Mouse (Mus musculus): Measurements from ENCODE around the gene Csnk1e.

Csnk1e gene

DNA sequence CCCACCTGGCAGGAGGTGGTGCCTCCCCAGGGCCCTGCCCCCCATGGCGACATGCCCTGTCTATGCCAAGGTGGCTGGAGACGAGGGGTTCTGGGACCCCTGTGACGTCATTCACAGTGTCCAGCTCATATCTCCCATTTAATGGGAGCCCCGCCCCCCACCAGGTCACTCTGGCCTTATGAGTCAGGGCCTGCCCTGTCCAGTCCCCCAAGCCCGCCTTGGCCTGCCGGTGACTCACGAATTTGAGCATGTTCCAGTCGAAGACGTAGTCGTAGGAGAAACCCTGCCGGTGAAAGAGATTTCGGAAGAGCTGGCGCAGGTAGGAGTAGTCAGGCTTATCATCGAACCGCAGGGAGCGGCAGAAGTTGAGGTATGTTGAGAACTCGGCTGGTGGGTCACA lies 30.8 kb downstream of the Csnk1e start:
- in situ Hi-C loops (cut with MboI, MseI): no loop called here

DNA sequence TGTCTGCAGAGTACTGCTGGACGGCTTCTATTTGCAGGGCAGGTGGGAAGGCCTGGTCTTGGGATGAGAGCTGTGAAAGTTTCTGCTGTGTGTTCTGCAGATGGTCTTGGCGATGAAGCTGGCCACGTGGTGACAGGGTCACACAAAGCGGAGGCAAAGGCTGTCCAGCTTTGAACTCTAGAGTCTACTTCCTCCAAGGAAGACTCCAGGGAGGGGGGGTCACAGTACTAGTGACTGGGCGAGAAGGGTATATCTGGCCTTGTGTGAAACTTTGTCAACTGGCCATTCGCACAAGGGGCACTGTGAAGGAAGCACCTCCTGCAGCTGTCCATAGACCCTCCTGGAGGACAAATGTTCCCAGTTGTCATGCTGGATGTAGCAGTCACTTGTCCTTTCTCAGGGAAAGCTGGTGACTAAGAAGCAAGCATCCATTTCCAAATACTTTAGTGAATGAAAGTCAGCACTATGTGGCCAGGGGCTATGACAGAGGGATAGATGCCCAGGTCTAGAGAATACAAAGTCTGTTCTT lies 32.6 kb downstream of the Csnk1e start:
- in situ Hi-C loops (cut with MboI, MseI): no loop called here

DNA sequence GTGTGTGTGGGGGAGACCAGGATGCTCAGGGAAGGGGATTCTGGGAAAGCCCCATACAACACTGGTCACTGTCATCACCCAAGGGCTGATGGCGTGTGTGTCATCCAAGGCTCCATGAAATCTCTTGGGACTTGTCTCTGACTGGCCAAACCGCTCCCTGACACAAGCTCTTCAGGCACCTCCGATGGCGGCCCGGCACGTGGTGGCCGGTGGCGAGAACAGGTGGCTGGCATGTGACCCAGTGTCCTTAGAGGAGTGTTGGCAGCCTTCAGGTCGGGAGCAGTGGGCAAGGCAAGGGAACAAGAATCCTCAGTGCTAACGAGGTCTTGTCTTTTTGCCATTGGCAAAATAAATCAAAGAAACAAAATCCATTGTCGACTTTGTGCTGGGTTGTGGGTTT lies 36.7 kb downstream of the Csnk1e start:
- in situ Hi-C loops (cut with MboI, MseI): no loop called here

DNA sequence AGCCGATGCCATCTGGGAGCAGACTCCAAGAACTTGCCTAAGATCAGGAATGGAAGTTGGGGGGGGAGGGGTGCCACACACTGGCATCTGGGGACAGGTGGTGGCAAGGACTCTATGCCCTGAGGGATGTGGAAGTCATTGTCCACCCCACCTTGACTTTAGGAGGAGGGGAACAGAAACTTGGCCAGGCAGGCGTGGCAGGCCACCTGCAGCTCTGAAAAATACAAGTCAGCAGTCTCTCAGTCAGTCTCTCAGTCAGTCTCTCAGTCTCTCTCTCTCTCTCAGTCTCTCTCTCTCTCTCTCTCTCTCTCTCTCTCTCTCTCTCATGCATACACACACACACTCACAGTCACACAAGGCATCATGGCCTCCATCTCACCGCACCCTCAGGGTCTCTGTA lies 37.1 kb downstream of the Csnk1e start:
- in situ Hi-C loops (cut with MboI, MseI): no loop called here

DNA sequence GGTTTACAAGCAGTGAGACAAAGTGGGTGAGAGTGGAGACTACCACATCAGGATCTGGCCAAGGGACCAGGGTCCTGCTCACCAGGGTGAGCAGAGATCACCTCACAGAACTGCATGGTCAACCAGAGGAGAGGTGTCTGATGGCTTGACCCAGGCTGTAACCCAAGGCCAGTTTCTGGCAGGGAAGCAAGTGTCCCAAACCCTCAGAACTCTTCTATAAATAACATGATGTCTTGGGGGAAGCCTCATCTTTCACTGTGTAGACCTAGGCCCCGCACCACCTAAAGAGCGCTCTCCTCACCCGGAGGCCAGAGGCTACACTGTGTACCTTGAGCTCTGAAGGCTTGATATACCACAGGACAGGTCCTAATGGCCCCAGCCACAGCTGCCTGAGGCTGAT lies 38.0 kb downstream of the Csnk1e start:
- in situ Hi-C loops (cut with MboI, MseI): no loop called here

DNA sequence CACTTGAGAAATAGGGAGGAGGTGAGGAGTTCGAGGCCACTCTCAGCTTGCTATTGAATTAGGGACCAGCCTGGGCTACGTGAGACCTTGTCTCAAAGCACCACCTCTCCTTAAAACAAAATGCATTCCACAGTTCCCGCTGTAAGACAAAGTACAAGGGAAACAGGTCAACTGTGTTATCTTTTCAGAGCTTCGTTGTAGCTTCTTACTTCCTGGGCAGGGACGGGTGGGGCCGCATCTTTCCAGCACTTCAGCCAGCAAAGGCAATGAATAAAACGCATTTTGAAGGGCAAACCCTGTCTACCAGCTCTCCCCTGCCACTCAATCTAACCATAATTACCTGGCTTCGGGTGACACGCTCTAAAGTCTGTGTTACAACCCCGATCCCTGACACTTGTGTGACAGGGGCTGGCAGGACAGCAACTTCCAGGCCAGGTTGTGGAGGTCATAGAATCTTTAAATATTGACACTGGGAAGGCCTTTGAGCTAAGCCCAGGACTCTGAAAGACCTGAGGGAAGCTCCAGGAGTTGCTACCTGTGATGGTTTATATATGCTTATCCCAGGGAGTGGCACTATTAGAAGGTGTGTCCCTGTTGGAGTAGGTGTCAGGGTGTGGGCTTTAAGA lies 38.8 kb downstream of the Csnk1e start:
- in situ Hi-C loops (cut with MboI, MseI): no loop called here

DNA sequence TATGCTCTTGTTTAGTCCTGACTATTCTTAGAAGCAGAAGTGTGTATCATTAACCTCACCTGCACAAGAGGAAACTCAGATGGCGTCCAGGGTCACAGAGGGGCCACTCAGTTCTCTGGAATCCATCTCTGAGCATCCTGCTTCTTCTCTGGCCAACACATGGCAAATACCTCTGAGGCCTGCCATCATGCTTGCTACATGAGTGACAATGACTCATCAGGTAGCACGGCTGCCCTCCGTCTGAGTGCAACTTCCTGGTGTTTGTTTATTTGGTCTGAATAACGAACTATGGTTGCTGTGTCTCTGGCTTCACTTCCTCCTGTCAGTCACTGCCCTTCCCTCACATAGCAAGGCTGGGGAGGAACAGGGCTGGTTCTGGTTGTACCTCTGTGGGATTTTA lies 40.9 kb downstream of the Csnk1e start:
- in situ Hi-C loops (cut with MboI, MseI): no loop called here

DNA sequence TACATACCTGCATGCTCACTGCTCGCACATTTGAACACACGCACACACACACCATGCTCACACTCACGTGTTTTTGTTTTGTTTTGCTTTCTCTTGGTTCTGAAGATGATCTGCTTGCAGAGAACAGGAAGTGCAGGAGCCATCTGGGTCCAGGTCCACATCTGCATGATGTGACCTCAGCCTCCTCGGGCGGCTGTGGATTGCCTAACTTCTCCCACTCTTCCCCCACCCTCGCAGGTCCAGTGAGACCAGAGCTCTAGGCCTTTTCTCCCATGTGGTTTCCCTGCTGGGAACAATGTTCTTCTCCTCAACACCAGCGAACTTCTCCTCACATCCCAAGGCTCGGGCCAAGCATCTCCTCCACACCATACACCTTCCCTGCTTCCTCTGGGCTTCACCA lies 41.6 kb downstream of the Csnk1e start:
- in situ Hi-C loops (cut with MboI, MseI): no loop called here

DNA sequence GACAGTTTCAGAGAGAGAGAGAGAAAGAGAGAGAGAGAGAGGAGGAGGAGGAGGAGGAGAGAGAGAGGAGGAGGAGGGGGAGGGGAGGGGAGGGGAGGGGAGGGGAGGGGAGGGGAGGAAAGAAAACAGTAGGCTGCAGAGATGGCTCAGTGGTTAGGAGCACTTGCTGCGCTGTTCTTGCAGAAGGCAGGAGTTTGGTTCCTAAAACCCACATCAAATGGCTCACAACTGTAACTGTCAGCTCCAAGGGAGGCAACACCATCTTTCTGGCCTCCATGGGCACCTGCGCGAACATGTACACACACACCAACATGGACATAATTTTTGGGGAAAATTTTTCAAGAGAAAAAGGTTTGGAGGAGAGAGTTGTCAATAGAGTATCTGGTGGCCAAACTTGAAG lies 42.2 kb downstream of the Csnk1e start:
- in situ Hi-C loops (cut with MboI, MseI): no loop called here

DNA sequence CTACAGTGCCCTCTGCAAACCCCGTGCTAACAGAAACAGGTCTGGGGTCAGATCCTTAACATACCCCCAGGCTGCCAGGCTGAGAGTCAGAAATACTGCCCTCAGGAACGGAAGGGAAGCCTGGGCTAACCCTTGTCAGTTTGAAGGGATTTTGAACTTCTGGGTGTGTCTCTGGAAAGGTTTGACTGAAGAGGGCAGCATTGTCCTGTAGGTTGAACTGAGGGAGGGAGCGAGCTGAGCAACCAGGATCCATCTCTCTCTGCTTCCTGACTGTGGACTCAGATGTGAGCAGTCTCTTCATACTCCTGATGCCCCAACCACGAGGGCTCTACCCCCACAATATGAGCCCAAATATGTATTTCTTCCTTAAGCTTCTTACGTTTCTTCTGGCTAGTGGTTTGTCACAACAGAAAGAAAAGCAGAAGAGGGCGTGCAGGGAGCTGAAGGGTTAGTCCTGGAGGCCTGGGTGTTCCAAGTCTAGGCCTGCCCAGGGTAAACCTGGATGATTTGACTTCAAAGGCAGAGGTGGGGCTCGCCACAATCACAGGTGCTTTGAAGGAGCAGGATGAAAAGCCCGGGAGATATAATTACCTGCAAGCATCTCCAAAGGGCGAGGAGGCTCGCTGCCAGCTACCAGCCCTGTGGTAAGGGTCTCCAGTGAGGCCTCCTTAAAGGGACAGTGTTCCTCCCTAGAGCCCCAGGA lies 43.9 kb downstream of the Csnk1e start:
- in situ Hi-C loops (cut with MboI, MseI): no loop called here

DNA sequence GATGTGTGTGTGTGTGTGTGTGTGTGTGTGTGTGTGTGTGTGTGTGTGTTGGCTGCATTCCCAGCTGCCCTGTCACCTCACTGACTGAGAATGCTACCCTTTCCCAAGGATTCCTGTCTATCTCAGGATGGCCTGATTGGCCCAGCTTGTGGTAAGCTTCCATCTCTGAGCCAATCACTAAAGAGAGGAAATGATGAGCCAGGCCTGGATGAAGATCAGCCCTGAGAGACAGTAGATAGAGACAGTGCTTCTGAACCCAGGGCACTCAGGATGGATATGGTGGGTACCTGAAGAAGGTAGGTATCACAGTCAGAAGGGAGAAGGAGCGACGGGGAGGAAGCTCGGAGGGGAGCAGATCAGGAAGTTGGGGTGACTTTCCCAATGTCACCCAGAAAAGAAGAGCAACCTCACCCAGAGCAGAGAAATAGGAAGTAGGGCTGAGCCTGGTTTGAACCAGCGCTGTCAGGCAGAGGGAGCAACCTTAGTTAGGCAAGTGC lies 46.2 kb downstream of the Csnk1e start:
- in situ Hi-C loops (cut with MboI, MseI): no loop called here

DNA sequence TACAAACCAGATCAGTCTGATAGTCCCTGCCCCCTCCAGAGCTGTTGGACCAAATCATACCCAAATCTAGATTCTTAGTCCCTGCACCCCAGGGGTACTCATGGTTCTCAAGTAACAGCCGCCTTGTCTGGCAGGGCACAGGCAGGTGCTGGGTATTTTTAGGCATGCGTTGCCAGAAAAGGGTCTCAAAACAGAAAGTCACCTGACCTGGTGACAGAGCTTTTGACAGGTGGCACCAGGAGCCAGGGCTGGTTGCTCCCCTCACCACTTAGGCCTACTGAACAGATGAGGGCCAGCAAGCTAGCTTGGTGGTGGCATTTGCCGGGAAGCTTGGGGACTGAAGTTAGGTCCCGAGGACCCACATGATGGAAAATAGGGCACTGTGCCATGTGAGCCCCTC lies 48.8 kb downstream of the Csnk1e start:
- in situ Hi-C loops (cut with MboI, MseI): no loop called here

DNA sequence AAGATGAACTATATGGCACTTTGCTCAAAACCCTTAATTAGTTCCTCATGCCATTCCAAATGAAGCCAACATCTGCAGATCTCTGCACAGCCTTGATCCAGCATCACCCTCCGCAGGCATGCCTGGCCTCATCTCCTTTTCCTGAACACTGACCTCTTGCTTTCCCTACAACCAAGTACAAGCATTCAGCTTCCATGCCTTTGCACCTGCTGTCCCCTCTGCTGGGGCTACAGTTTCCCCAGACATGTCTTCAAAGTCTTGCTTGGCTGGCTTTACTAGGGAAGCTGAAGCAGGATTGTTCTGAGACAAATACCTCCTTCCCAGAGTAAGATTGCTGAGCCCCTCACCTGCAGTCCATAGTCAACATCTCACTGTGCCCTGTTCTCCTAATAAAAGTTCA lies 51.1 kb downstream of the Csnk1e start:
- in situ Hi-C loops (cut with MboI, MseI): no loop called here

DNA sequence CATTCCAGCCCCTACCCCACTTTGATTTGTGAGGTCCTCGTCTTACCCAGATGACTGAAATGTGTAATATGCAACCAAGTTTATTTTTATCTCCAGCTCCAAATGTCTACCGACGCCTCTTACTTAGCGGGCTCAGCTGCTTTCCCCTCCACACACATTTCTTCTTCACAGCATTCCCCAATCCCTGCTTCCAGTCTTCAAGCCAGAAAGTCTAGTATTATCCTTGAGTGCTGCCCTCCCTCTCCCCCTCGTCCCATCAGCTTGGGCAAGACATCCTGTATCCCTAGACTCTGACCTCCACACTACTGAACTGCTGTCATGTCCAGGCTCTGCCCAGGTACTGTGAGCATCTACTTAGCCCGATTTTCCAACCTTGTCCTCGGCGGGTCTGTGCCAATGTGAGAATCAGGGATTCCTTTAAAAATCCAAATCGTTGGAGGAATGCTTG lies 51.6 kb downstream of the Csnk1e start:
- in situ Hi-C loops (cut with MboI, MseI): no loop called here

DNA sequence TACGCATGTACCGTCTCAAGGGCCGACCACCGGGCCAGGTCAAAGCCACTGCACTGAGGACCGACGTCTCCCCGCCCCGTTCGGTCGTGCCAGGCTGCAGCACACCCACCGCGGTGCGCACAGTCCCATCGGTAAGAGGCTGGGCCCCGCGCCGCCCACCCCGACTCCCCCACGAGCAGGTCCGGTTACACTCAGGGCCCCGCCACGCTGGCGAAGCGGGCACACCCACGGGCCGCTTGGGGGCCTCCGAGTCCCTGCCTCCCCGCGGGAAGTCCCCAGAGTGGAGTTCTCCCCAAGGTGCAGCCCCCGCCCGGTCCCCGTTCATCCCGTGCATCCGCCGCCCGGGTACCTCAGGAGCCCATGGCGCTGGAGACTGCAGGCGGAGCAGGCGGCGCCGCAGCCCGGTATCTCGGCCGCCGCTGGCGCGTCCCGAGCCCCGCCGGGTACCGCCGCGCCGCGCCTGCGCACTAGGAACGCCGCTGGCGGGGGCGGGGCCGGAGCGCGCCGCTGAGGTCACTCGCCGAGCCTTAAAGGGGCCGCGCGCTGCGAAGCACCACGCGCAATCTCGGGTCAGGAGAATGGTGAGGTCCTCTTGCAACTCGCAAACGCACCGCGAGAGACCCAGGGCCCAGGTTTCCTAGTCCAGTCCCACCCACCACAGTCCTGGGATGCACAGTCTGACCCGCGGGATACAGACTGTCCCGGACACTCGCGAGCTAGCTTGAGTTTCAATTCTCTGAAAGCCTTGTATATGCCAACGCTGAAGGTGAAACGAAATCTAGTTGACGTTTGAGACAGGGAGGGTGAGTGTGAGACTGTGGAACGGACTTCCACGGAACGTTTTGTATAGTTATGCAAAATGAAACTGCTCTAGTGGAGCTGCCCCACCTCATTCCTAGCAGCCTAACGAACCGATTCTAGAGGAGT lies 52.3 kb downstream of the Csnk1e start, which contains the start of gene Tmem184b:
Gene Tmem184b (minus strand): TSS at position 734 of the 927 bp plus-strand sequence.
- in situ Hi-C loops (cut with MboI, MseI): no loop called here

DNA sequence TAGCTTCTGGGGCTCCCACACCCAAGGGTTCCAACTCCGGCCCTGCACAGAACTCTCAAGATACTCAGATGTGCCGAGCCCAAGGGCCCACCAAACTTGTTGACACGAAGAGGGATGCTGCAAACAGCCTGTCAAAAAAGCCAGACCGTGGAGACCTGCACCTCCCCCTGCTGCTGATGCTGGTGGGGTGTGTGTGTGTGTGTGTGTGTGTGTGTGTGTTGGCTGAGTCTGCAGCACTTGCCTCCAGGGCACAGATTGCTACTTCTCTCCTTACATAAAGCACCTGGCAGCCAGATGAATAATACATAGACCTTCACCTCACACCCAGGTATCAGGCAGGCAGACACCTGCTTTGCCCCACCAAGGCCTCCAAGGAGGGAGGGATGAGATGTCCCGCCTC lies 53.2 kb downstream of the Csnk1e start:
- in situ Hi-C loops (cut with MboI, MseI): no loop called here

DNA sequence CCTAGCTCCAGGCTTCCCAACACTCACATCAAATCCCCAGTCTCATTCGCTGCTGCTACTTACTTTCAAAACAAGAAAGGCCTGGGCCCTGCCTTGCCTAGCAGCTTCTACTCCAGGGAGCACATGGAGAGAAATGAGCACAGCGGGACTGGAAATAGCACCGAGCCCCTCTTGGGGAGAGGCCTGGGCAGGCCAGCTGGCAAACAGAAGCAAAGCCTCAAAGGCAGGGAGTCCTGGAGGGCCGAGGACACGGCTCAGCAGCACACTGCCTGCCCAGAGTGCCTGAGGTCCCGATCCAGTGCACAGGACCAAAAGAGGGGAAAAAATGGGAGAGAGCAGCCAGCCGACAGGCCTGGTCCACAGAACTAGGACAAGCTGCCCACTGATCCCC lies 54.4 kb downstream of the Csnk1e start:
- in situ Hi-C loops (cut with MboI, MseI): no loop called here

DNA sequence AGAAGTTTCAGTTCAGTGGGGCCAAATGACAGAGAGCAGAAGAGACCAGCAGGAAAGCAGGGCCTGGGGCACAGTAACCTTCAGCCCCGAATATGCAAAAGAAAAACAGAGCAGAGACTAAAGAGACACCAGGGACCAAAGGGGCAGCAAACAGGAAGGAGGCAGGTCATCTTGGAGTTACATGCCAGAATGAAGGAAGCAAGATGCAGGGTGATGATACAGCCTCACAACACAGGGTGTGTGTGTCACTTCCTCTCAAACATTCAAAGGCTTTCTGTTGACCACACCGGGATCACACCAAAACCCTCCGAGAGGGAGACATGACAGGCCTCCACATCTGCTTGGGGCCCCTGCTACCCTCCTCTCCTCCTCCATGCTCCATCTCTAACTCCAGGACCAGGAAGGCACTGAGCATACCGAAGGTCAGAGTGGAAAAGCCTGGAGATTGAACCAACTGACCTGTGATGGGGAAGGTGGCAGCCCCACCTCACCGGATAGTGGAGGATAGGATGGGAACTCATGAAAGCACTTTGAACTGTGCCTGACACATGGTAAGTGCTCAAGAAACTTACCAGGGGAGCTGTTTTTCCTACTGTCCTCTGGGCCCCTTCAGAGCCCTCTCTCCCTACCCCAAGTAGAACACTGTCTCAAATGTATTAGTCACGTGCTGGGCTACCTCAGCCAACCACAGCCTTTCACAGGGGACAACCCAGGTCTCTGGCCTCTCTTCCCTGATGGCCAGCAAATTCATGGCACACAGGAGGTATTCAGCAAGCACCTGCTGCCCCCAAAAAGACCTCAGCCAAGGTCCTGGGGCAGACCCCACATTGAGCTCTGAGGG lies 55.0 kb downstream of the Csnk1e start:
- in situ Hi-C loops (cut with MboI, MseI): no loop called here

DNA sequence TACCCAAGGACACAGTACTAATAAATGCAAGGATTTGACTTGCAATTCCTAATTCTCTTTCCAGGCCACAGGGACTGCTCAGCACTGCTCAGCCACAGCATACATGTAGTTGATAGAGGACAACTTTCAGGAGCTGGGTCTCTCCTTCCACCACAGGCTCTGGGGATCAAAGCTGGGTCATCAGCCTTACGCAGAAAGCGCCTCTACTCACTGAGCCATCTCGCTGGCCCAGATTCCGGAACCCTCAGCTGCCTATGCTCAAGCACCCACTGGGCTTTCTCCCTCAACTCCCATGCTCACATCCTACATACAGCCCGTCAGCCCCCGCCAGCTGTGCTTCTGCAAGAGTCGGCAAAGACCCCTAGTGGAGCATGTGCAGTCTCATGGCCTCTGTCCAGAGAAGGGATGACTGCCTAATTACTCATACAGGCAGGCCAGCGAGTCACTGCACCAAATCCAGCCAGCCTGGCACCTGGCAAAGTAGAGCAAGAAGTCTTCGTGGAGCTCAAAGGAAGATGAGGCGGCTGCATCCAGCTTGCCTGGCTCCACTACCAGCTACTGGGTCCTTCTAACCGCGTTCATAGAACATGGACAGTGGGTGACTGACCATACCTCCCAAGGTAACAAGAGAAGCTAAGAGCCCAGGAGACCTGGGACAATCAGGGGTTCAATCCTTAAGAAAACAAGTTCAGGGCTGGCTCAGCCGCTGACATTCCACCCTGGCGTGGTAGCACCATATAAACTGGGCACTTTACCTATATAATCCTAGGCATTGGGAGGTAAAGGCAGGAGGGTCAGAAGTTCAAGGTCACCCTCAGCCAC lies 55.9 kb downstream of the Csnk1e start:
- in situ Hi-C loops (cut with MboI, MseI): no loop called here

DNA sequence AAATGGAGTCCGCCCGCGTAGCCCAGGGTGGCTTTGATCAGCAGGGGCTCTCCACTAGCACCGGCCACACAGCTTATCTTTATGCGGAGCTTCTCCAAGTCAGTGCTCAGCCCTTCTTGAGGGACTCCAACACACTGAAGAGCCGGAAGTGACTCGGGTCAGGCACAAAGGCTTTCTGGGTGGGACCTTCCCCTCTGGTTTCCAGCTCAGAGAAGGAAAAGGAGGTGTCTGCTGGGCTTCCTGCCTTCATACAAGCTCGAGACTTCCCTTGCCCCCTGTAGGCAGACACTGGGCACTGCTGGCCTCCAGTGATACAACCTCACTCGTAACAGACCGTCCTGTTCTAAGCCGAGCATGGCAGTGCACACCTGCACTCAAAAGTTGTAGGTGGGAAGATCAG lies 58.6 kb downstream of the Csnk1e start:
- in situ Hi-C loops (cut with MboI, MseI): no loop called here

Data from regulatory T cell (primary cell).